Mouse (Mus musculus) midbrain, postnatal 0 days (tissue): ENCODE results near the gene Kctd10. TPM values are rescaled to one million over a fixed set of nuclear protein-coding genes. Genes with fewer than 3 reads are reported as not detected.

Experiments
- ATAC-seq: fragments of 200-750 bp; cut with Nextera tagmentation; 2 replicates; pipeline ENCODE4 v1.8.0; 2017; ENCODE audit warnings: moderate number of reproducible peaks, mild to moderate bottlenecking, moderate TSS enrichment, moderate library complexity; ENCODE audit not compliant: low FRiP score
- DNase-seq: peaks from one replicate; pipeline ENCODE4 v3.0.0-alpha.2; 2015; ENCODE audit warnings: low spot score
- H3K27ac ChIP-seq: fragments of 300-500 bp; sonication (generic); 2 replicates; pipeline ENCODE4 v1.5.1; 2014; ENCODE audit warnings: low read depth, mild to moderate bottlenecking, low read length, mixed read lengths
- H3K27me3 ChIP-seq: fragments of 300-500 bp; sonication (generic); 2 replicates; pipeline ENCODE4 v1.6.1; 2014; ENCODE audit warnings: low read length, control low read depth, mixed read lengths; ENCODE audit not compliant: insufficient read depth
- H3K36me3 ChIP-seq: fragments of 300-500 bp; sonication (generic); 2 replicates; pipeline ENCODE4 v1.6.1; 2014; ENCODE audit warnings: low read length, control low read depth, mixed read lengths; ENCODE audit not compliant: insufficient read depth
- H3K4me1 ChIP-seq: fragments of 300-500 bp; sonication (generic); 2 replicates; pipeline ENCODE4 v1.6.1; 2014; ENCODE audit warnings: mild to moderate bottlenecking, control low read depth, antibody characterized with exemption, low read length, mixed read lengths; ENCODE audit not compliant: insufficient read depth
- H3K4me2 ChIP-seq: fragments of 300-500 bp; sonication (generic); 2 replicates; pipeline ENCODE4 v1.6.1; 2014; ENCODE audit warnings: low read depth, mild to moderate bottlenecking, low read length, mixed read lengths; ENCODE audit not compliant: poor library complexity, severe bottlenecking
- H3K4me3 ChIP-seq: fragments of 300-500 bp; sonication (generic); 2 replicates; pipeline ENCODE4 v1.5.1; 2014; ENCODE audit warnings: low read depth, mild to moderate bottlenecking, low read length, moderate library complexity
- H3K9ac ChIP-seq: fragments of 300-500 bp; sonication (generic); replicated peaks from 2 replicates; pipeline ENCODE4 v1.6.1; 2014; ENCODE audit warnings: mild to moderate bottlenecking, low read length, moderate library complexity, mixed read lengths; ENCODE audit not compliant: poor library complexity, severe bottlenecking
- H3K9me3 ChIP-seq: fragments of 300-500 bp; sonication (generic); 2 replicates; pipeline ENCODE4 v1.6.1; 2016; ENCODE audit warnings: low read length, control low read depth
- CTCF ChIP-seq: IDR thresholded peaks from 2 replicates; pipeline ENCODE4 v1.5.1; 2016; ENCODE audit warnings: antibody characterized with exemption, mild to moderate bottlenecking
- WGBS: fragments of 180-500 bp; shearing (Covaris S2); extraction: QIAGEN DNeasy Blood & Tissue Kit; methylation state at CpG from one replicate; pipeline ENCODE4 v1.1.7; 2014; 5-methylcytosine and 5-hydroxymethylcytosine counted together
- polyA plus RNA-seq: library from polyadenylated mRNA; unstranded; fragments of >200 nt; fragmentation: Nextera tagmentation; extraction: Ambion mirVana; gene quantifications from 2 replicates; pipeline ENCODE4 v1.2.1, GENCODE M21; 2015
- total RNA-seq: library from RNA; depleted of rRNA; stranded (reverse); fragments of >200 nt; gene quantifications from 2 replicates; pipeline ENCODE4 v1.2.3, GENCODE M21; 2014

Kctd10 gene
- total and polyA plus RNA-seq, 2 experiments from 2014 or later = 54.5 to 65.1 TPM

DNA sequence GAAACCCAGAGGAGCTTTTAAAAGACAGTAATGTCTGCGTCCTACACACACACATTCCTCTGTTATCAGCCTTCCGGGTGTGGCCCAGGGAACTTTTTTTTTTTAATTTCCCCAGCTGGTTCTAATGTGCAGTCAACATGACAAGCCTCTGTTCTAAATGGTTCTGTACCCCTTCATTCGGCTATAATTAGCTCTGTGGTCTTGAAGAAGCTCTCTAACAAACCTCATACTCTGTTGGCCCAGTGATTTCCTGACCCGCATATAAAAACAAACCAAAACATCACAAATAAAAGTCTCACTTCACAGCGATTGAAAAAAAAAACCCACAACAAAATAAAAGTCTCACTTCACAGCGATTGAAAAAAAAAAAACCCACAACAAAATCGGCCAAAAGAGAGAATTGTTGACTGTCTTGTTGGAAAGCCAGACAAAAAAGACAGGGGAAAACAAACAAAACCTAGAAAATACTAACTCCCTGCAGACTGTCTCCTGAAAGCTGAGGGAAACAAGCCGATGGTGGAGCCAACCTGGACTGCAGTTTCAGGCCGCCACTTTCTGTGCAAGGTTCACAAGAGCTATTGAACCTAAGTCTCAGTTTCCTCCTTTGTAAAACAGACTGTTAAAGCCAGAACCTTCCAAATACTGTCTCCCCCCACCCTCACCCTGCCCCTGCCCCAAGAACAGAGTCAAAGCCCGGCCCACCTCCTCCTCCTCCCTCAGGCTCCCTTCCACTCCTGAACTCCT lies 2.0 kb downstream of the Kctd10 start:
- H3K4me2 ChIP-seq = peak overlapping the region; percentile 81
- no peak for ATAC-seq
- DNase-seq = no peak
- peak overlapping the region; percentile 95; the same call in 1 of the 2 replicates for H3K9ac ChIP-seq
- H3K4me3 ChIP-seq = peak overlapping the region; percentile 73; the same call in 1 of the 2 replicates
- H3K9me3 ChIP-seq = no peaks in the 10 kb centered on the region
- TF ChIP-seq CTCF = no peak
- H3K4me1 ChIP-seq = peaks cover 9% of the 10 kb centered on the region; the same call in 1 of the 2 replicates
- no peaks in the 10 kb centered on the region for H3K27me3 ChIP-seq
- WGBS = 73% methylated on average over 10 of the region's 10 CpGs
- peaks cover 15% of the 10 kb centered on the region for H3K36me3 ChIP-seq
- H3K27ac ChIP-seq = no peak overlapping the region

DNA sequence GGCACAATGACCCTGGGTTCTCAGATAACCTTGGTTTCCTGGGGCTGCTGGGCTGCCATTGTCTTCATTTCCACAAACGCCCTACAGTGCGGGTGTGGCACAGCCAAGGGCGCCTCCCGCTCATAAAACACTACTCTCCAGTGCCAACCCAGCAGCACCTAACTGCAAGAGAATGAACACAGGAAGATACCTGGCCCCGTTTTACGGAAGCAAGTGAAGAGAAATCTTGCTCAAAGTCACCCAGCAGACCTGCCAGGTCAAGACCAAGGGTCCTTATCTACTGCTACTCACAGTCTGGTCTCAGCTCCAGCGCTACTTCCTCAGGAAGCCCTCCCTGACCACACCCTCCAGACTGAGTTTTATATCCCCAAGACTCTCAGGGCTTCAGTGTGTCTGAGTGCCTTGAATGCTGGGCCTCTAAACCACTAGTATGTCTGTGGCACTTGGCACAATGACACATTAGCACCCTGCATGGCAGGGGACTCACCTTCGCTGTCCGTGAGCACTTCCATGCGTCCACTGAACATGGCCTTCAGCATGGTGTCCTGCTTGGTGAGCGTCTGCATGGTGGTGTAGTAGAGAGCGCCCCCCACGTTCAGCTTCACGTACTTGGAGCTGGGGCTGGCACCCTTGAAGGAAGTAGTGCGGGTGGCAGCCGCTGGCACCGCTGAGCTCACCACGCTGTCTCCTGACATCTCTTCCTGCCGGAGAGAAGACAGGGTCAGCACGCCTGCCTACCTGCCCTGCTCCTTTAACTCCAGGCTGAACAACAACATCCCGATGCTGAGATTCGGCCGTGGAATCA lies 5.7 kb downstream of the Kctd10 start:
- TF ChIP-seq CTCF = no peak
- Histone ChIP-seq H3K36me3 (peaks cover 42% of the 10 kb centered on the region), H3K4me2 (no peak overlapping the region), H3K27ac (no peak overlapping the region), H3K9ac (no peak overlapping the region), H3K4me3 (no peak overlapping the region), H3K4me1 (no peaks in the 10 kb centered on the region), H3K27me3 (no peaks in the 10 kb centered on the region), H3K9me3 (no peaks in the 10 kb centered on the region)
- ATAC-seq (no peak), DNase-seq (no peak)
- 92% methylated on average over 23 of the region's 23 CpGs for WGBS

DNA sequence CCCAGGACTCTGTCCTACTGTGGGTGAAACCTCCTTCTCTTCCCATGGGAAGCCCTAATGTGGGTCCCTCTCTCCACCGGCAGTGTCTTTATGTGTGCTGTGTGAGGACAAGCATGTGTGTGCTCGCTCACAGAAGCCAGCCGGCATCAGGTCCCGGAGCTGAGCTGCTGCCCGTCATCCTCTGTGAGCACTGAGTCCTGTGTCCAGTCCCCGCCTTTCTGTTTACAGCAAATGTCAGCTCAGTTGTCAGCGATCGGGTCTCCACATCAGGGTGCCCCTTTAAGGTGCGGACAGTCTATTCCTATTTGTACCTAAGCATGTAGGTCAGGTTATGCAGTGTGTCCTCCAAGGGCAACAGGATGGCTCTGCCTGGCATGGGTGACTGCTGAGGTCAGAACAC lies 6.7 kb downstream of the Kctd10 start:
- 88% methylated on average over 9 of the region's 9 CpGs for WGBS
- Histone ChIP-seq H3K27ac (no peak overlapping the region), H3K36me3 (peaks cover 52% of the 10 kb centered on the region), H3K4me3 (no peak overlapping the region), H3K4me2 (no peak overlapping the region), H3K27me3 (no peaks in the 10 kb centered on the region), H3K4me1 (no peaks in the 10 kb centered on the region), H3K9ac (no peak overlapping the region), H3K9me3 (no peaks in the 10 kb centered on the region)
- DNase-seq = no peak
- ATAC-seq = no peak
- TF ChIP-seq CTCF = no peak

DNA sequence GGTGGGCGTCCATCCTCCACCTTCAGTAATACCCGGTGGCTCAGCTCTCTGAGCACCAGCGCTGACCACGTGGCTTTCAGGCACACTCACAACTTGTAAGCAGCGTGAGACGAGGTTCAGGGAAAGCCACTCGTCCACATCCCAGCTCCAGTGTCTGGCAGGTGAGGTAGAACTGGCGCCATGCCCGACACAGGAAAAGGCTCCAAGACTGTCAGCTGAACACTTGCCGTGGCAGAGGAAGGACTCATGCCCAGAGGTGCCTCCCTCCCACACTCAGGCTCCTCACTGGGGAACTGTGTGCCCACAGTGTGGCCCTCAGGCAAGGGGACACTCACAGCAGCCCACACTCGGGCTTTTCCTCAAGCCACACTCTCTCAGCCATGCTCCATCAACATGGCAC lies 7.1 kb downstream of the Kctd10 start:
- Histone ChIP-seq H3K9ac (no peak overlapping the region), H3K4me3 (no peak overlapping the region), H3K4me1 (no peaks in the 10 kb centered on the region), H3K4me2 (no peak overlapping the region), H3K9me3 (no peaks in the 10 kb centered on the region), H3K36me3 (peaks cover 56% of the 10 kb centered on the region), H3K27me3 (no peaks in the 10 kb centered on the region), H3K27ac (no peak overlapping the region)
- no peak for TF ChIP-seq CTCF
- no peak for ATAC-seq
- 72% methylated on average over 11 of the region's 11 CpGs for WGBS
- DNase-seq = no peak

DNA sequence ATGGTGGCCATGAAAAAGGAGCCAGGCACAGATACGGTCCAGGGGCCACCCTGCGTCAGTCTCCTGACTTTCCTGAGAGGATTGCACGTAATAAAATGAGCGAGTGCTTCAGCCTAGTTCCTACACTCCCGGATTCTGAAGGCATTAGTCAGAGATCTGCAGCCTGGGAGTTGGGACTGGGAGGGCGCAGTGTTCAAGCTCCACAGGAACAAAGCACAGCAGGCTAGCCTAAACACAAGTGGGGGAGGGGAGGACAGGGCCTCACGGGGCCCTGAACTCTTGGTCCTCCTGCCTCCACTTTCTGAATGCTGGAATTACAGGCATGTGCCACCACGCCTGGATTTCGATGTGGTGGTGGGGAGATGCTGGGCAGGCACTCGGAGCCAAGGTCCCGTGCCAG lies 7.7 kb downstream of the Kctd10 start:
- no peak for DNase-seq
- no peak overlapping the region for H3K4me3 ChIP-seq

More for the DNA sequence above, 7.7 kb downstream of the Kctd10 start:
- no peak overlapping the region for H3K9ac ChIP-seq
- ATAC-seq = no peak
- H3K4me2 ChIP-seq = no peak overlapping the region
- no peaks in the 10 kb centered on the region for H3K4me1 ChIP-seq
- peak overlapping the region; percentile 6; the same call in 1 of the 2 replicates for H3K27ac ChIP-seq
- no peaks in the 10 kb centered on the region for H3K27me3 ChIP-seq
- WGBS = 40% methylated on average over 11 of the region's 11 CpGs
- H3K36me3 ChIP-seq = peaks cover 62% of the 10 kb centered on the region
- H3K9me3 ChIP-seq = no peaks in the 10 kb centered on the region
- no peak for TF ChIP-seq CTCF
